Mouse (Mus musculus): Measurements from ENCODE around the gene Tbc1d4.

The Tbc1d4 gene

GRCm38 (mm10) chr14:101608519-101609368 is at the start of gene Tbc1d4:
Gene Tbc1d4 (minus strand): TSS chr14:101609191.
- DNase-seq (ENCODE audit: low read depth, low spot score): no peak

- DNase-seq (ENCODE audit: low read depth, low spot score): no peak
Measured at GRCm38 (mm10) chr14:101656307-101656706, 47.3 kb upstream of the Tbc1d4 start.

GRCm38 (mm10) chr14:101654526-101654909 is 45.5 kb upstream of the Tbc1d4 start:
- no peak for DNase-seq (ENCODE audit: low read depth, low spot score)

GRCm38 (mm10) chr14:101653581-101654525 is 44.9 kb upstream of the Tbc1d4 start, which contains the start of gene Uchl3:
Gene Uchl3 (plus strand): TSS chr14:101653967.
- peak; percentile 92 for DNase-seq (ENCODE audit: low read depth, low spot score)

GRCm38 (mm10) chr14:101652571-101652970 is 43.6 kb upstream of the Tbc1d4 start:
- no peak for DNase-seq (ENCODE audit: low read depth, low spot score)

- no peak for DNase-seq (ENCODE audit: low read depth, low spot score)
Measured at GRCm38 (mm10) chr14:101650551-101650950, 41.6 kb upstream of the Tbc1d4 start.

- DNase-seq (ENCODE audit: low read depth, low spot score): no peak
Measured at GRCm38 (mm10) chr14:101644948-101645347, 36.0 kb upstream of the Tbc1d4 start.

- peak; percentile 78 for DNase-seq (ENCODE audit: low read depth, low spot score)
Measured at GRCm38 (mm10) chr14:101640153-101640843, 31.3 kb upstream of the Tbc1d4 start, which contains the start of gene Commd6. Gene Commd6 (minus strand): TSS chr14:101640686.

- DNase-seq (ENCODE audit: low read depth, low spot score): no peak
Measured at GRCm38 (mm10) chr14:101637381-101637780, 28.4 kb upstream of the Tbc1d4 start.

GRCm38 (mm10) chr14:101635765-101636164 is 26.8 kb upstream of the Tbc1d4 start:
- DNase-seq (ENCODE audit: low read depth, low spot score): no peak

GRCm38 (mm10) chr14:101630548-101630947 is 21.6 kb upstream of the Tbc1d4 start:
- DNase-seq (ENCODE audit: low read depth, low spot score): no peak

GRCm38 (mm10) chr14:101617680-101618079 is 8.7 kb upstream of the Tbc1d4 start:
- no peak for DNase-seq (ENCODE audit: low read depth, low spot score)

GRCm38 (mm10) chr14:101616178-101616577 is 7.2 kb upstream of the Tbc1d4 start:
- no peak for DNase-seq (ENCODE audit: low read depth, low spot score)

GRCm38 (mm10) chr14:101613206-101613605 is 4.2 kb upstream of the Tbc1d4 start:
- DNase-seq (ENCODE audit: low read depth, low spot score): no peak

GRCm38 (mm10) chr14:101610701-101611100 is 1.7 kb upstream of the Tbc1d4 start:
- DNase-seq (ENCODE audit: low read depth, low spot score): no peak

GRCm38 (mm10) chr14:101607631-101608518 is 1.1 kb downstream of the Tbc1d4 start:
- DNase-seq (ENCODE audit: low read depth, low spot score): no peak

- DNase-seq (ENCODE audit: low read depth, low spot score): no peak
Measured at GRCm38 (mm10) chr14:101605843-101606242, 3.1 kb downstream of the Tbc1d4 start.

- no peak for DNase-seq (ENCODE audit: low read depth, low spot score)
Measured at GRCm38 (mm10) chr14:101602851-101603250, 6.1 kb downstream of the Tbc1d4 start.

- DNase-seq (ENCODE audit: low read depth, low spot score): no peak
Measured at GRCm38 (mm10) chr14:101597096-101597715, 11.8 kb downstream of the Tbc1d4 start.

- no peak for DNase-seq (ENCODE audit: low read depth, low spot score)
Measured at GRCm38 (mm10) chr14:101596691-101597090, 12.3 kb downstream of the Tbc1d4 start.
